Mouse (Mus musculus) lung, postnatal 10 days (tissue): Measurements from ENCODE around the gene Il1rl1.
A peak's percentile ranks its signal among the peaks of the same experiment; 100 is the strongest.

Experiments
- DNase-seq: peaks from one replicate; pipeline ENCODE4 v3.0.0; 2021

The Il1rl1 gene

DNA sequence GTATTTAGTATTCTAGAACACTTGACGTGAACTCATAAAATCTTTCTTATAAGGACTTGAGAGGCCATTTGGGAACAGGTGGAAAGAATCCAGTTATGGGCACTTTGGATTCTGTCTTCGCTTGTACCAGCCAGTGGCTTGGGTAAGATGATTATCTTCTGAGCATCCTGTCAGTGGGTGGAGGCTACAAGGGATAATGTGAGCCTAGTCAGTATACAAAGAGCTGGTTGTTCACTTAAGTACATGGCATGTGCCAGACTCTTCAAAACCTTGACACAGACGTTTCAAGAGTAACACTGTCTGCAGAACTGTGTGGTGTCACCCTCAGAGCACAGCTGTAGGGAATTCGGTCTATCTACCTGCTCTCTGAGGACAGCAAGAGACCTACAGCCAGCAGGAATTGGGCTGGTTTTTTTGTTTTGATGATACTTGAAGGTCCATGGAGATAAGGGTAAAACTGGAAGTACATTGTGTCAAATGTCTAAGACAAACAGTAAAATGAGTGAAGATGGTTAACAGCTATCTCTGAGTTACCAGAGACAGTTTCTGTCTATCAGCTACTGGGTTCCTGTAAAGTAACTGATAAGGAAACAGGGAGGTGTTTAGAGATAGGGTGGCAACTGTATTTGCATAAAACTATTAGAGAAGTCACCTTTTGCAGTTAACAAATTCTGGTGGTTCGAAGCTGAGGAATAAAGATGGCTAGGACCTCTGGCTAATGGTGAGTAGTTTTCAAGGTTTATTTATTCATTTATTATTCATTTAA is at the start of gene Il1rl1:
Gene Il1rl1 (plus strand): TSS at position 661 of the 766 bp plus-strand sequence.
- DNase-seq, result no peak

DNA sequence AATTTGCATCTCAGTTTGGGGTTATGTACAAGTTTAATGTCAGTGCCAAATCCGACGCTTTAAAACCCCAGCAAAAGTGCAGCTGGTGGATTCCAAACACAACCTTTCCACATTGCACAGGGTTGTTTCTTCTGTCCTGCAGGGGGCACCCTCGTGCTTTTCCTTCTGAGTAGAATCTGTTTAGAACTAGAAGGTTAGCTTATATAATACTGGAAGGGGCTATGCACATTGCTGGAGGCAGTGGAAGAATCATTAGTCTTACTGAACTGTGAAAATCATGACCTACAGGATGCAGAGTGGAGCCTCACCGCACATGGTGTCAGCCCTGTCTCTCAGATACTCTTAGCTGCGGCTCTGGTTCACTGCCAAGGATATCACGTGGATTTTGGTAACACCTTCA is 49.3 kb upstream of the Il1rl1 start:
- DNase-seq, result peak; percentile 73

DNA sequence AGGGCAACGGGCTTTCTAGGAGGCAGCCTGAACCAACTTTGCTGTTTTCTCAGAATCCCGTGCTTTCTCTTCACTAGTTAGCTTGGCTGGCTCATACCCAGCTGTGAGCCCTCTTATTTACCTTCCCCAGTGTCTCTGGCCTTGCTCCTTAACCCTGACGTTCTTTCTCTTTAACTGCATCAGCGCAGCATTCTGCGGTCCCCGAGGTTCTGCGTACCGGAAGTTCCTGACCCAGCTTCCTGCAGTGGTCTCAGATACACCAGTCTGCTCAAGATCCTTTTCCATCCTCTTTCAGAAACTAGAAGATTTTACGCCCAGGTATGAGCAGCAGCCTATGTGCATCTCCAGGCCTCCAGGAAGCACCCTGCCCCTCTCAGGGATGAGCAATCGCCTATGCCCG is 48.4 kb upstream of the Il1rl1 start:
- DNase-seq, result no peak

DNA sequence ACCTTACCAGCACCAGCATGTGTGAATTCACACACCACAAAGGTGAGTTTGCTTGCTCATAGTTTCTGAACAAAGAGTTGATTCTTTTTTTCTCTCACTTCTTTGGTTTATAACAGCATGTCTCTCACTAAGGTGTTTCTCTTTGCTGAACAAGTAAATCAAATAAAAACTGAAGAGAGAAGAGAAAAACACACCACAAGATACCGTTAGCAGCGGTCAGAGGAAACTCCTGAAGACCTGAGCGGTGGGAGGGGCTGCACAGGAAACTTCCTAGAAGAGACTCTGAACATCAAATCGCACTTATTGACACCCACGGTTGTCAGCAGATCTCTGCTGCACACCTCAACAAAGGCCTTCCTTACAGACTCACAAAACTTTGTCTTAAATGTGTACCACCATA is 46.5 kb upstream of the Il1rl1 start:
- no peak for DNase-seq

DNA sequence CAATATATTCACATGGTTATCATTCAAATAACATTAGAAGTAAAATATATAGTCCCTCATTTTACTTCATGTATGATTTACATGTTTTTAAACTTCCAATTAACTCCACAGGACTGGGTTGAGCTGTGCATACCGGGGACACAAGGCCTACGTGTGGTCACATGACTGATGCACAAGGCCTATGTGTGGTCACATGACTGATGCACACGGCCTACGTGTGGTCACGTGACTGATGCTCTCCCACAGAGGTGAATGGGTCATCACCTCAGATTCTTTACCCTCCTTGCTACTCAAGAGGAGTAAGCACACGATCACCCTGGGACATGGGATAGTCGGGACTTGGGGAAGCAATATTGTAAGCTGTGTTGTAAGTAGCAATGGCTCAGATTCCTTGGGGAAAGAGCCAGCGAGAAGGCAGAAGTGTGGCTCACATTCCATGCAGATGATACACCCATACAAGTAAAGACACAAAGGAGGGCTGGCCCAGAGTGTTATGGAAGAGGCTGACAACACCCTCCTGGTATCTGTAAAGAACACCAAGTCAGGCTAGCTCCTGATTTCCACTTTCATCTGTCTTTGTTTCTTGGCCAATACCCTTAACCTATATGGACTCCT is 44.3 kb upstream of the Il1rl1 start:
- DNase-seq, result no peak

DNA sequence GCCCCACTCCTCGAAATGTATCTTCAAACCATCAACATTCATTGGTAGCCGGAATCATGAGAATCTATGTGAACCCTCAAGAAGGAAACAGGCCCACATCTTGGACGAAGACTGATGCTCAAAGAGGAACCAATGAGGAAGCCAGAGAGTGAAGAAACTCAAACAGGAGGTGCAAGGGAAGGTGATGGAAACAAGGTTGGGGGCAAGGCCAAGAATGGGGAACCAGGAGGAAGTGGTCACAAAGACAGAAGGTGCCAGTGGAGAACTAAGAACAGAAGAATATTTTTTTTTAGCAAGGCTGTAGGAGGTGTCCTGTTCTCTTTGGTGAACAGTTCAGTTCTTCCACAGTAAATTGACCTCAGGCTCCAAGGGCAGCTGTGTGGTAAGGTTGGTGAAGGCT is 38.0 kb upstream of the Il1rl1 start:
- DNase-seq, result no peak

DNA sequence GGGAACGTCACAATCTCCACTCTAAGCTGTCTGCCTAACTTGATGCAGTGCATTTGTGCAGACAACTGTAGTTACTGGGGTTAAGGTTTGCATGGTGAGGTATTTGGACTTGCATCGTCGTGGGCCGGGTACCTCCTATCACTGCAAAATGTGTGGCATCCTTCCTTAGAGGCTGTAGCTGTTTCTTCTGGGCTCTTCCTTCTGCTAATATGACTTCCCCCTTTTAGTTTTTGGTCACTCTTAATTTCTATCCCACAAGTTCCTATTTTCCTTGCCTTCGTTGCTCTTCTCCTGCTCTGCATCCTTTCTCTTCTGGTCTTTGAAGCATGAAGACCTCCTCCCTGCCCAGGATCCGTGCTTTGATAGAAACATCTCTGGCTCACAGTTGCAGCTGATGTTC is 36.8 kb upstream of the Il1rl1 start:
- no peak for DNase-seq

DNA sequence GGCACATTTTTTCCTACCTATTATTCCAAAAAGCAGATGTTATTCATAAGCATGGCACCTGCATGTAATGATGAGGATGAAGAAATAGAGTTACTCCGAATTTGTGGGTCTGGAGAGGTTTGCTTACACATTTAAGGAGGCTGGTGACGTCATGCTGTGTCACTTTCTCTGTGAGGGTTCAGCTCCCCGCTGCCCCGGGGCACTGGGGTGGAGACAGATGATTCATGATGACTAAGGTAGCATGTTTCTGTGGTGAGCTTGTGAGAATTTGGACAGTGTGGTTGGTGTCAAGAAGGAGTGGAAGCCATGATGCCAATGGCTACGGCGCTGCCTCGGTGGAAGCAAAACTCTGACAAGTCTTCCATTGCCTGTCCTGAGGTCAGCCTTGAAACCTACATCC is 36.2 kb upstream of the Il1rl1 start:
- DNase-seq, result no peak

DNA sequence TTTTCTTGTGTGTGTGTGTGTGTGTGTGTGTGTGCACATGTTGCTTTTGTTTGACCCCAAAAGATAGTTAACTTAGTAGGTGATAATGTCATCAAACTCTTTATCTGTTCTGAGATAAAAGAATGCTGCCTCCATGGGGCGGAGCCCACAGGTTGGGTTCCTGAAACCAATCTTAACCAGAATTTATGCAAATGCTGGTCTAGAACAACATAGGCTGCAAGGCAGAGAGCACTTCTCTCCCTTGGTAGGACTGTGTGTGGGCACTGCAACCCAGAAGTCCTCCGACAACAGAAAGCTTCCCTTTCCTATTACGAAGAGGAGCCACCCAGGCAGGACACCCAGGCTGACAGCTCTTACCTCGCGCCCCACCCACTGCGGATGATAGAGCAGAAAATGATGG is 29.7 kb upstream of the Il1rl1 start:
- no peak for DNase-seq

DNA sequence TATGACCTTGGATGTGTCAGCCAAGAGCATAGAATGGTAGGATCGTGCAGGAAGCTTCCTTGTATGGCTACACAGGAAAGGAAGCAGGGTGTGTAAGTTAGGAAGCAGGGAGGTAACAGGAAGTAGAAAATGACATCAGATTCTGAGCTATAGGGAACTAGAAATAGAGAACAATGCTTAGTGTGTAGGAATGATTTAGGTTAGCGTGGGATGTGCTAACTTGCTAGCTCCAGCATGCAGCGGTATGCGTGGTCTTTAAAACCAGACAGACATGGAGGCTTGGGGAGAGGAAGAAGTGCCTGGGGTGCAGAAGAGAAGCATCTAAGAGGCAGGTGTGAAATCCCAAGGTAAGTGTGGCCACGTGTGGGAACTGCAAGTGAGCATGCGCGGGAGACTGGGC is 24.7 kb upstream of the Il1rl1 start:
- DNase-seq, result no peak

DNA sequence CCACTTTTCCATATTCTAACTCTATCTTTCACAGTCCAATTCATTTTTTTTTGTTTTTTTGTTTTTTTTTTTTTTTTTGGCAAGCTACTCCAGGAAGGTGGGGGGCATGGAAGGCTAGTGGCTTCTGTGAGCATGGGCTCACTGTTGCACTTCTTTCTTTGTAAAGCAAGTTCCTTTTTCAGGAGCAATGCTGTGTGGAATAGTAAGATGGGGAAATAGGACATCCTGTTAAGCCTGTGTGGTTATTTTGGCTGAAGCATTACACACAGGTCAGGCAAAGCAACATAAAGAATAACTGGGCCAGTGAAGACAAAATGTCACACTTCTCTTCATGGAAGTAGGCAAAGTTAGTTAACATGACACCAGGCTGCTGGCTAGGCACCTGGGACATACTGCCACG is 19.5 kb upstream of the Il1rl1 start:
- no peak for DNase-seq

DNA sequence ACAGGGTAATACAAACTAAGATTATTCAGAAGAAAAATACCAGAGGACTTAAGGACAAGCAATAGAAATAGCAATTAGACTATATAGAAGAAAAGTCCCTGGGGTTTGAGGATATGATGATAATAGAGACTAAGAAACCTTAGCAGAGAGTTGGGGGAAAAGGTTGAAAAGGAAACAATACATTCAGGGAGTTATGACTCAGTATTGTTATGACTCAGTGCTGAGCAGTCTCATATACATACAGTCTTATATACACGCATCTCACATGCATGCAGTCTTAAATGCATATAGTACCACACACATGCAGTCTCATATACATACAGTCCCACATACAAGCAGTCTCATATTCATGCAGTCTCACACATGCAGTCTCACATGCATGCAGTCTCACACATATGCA is 16.3 kb upstream of the Il1rl1 start:
- no peak for DNase-seq

DNA sequence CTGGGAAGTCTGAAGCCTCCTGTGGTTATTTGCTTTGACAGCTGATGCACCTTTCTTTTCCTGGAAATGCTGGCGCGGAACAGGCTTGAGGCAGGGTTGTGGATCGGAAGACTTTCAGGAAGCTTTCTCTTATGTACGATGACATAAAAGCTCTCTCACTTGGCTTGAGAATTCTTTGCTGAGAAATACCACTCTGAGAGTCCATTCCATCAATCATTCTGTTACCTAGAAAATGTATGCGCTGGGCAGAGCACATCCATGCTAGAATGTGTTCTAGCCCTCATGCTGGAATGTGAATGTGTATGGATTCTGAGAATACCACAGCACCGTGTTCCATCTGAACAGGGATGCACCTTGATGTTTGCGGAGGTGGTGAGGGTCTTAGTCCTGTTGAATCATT is 15.1 kb upstream of the Il1rl1 start:
- no peak for DNase-seq

DNA sequence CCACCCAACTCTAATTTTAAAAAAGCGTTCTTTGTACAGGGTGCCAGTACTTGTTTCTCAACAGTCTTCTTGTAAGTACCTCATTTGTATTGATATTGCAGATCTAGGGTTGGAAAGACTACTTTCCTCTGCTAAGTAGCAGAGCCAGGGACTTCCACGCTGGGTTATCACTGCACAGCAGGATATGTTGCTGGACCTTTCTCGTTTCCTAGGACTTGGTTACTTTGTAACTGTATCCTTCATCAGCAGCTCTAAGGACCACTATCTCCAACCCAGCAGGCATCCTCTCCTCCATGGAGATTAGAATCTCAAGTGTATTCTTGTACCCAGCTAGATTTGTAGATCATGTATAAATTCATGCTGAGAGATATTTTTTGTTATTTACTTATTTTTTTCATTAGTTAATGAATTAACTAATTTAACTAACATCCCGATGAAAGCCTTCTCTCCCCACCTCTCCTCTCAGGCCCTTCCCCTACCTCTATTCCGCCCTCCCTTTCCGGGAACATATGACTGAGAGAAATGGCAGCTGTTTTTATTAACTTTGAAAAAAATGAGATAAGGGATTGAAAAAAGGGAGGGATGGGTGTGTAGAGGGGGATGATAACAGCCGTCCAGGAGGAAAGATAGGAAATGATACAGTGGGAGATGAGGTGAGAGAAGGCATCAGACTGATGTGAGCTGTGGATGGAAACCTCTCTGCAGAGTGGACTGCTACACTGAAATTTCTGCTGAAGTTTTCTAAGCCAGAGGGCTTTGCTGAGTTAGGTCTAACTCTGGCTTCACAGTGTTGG is 14.3 kb upstream of the Il1rl1 start:
- no peak for DNase-seq

DNA sequence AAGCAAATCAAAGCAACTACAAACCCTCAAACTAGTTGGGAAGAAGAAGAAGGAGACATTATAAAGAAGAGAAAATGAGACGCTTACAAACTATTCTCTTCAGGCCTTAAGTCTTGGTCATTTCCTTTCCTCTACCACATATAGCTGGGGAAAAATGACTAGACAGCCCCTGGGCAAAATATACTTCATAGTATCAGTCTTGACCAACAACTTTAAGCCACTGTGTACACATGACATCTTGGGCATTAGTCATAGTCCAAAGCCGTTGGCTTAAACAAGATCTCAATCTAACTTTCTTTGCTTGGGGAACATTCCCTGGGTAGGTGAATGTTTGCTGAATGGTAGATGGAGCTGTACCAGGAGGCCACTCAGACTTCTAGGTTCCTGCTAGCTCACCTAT is 12.3 kb upstream of the Il1rl1 start:
- no peak for DNase-seq

DNA sequence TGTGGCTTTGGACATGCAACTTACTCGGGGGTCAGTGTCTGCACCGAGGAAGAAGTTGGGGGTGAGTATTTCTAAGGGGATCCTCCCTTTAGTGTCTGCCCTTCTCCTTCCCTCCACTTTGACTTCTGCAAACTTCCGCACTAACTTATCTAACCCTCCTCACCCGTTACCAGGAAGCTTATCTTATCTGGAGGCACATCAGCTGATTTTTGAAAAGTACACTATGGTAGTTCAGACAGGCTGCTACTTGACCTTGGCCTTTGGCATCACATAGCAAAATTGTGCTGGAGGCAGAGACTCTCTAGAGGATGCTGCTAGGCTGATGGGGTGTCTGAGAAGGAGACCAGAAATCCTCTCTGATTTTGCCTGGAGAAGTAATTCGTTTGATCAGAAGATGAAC is 10.9 kb upstream of the Il1rl1 start:
- no peak for DNase-seq

DNA sequence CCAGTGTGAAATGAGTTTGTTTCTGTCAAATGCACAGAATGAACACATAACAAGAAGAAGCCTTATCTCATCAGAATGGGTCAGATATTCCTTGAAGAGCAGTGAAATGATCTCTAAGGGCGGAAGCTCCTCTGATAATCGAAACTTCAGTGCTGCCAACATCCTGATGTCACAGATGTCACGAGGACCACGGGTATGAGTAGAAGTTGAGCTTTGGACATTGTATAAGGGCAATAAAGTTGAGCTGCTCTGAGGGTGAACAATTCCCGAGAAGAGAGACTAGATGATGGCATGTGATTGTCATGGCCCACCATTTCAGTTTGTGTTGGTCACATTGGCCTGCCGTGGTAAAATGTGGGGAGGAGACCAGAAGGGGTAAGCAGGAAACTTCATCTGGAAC is 5.5 kb upstream of the Il1rl1 start:
- no peak for DNase-seq

DNA sequence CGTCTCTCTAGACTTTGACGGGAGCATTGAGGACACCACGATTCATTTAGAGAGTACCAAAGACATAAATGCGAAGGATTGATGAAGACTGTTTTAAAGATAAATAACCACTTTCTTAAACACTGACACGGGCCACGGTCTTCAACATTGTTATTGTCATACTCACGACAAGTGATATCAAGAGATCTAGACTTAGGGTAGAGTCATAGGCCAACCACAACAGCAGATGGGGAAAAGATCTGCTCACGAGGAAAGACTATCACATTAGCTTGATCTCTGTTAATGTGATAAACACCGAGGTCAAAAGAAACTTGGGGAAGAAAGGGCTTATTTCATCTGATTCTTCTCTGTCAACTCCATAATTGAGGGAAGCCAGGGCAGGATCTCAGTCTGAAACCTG is 2.1 kb upstream of the Il1rl1 start:
- no peak for DNase-seq

DNA sequence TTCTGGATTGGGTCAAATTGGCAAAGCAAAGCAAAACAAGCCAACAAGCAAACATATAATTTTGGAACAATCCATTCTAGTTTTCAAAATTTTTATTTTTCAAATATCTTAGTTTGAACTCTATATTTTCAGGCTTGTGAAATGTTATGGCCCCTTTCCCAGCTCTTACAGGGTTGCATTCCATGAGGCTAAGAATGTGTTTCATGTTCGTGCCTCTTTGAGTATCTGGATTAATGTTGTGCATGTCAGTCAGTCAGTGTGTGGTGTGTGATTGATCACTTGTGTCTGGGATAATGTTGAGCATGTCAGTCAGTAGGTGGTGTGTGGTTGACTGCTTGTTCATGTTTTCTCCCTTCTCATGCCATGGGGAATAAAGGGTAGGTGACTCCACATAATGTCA is 1.5 kb upstream of the Il1rl1 start:
- DNase-seq, result no peak

DNA sequence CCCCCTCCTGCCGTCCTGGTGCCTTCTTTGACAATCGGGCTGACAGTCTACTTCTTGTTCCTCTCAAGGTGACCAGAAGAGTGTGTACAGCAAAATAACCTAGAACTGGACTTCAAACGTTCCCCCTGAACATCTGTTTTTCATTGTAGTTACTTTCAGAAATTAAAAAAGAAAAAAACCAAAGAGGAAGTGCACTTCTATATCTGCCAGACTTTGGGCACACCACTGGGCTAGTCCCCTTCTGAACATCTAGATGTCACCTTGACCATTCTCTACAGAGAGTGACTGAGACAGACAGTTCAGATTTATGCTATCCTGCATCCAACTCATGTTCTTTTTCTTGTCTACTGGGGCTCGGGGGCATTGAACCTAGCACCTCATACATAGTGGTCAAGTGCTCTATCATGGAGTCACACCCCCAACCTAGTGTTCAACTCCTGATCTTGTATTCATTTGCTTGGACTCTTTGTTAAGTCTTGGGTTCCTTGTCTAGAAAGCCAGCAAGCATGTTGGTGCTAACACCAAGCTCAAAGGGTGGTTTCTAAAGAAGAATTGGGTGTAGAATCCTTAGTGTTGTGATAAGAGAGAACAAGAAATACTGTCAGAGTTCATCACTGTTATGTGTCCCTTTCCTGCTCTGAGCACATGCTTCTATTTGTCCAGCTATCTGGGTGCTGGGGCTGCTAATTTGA is 919 bp downstream of the Il1rl1 start:
- DNase-seq, result no peak

DNA sequence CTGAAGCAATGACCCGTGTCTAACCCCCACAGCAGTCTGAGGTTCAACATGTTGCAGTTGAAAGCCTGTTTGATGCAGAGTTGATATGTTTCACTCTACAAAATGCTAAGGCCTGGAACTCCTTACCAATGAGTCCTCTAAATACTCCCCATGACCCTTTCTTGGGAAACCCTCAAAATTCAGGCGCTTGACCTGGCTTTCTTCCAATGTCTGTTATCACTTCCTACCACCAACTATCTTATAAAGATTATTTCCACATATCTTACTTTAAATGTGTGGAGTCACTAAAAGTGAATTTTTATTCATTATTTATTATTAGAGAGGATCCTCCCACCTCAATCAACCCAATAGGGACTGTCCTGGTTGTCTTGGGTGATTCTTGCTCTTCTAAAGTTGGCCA is 2.8 kb downstream of the Il1rl1 start:
- DNase-seq, result no peak

DNA sequence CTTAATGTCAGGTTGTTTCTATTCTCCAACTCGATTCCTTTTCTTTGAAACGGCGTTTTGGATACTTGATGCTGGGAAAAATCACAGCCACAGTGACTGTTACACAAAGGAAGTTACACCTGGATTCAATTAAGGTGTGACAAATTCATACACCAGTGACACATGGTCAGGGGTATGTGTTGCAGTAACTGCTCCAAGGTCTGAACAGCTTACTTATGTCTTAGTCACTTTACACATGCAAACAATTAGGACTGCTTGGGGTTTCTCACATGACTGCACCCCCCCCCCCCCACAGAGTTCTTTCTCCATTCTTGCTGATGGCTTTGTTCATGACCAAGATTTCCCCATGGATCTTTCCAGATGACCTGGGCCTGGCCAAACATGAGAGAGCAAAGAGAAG is 6.6 kb downstream of the Il1rl1 start:
- no peak for DNase-seq

DNA sequence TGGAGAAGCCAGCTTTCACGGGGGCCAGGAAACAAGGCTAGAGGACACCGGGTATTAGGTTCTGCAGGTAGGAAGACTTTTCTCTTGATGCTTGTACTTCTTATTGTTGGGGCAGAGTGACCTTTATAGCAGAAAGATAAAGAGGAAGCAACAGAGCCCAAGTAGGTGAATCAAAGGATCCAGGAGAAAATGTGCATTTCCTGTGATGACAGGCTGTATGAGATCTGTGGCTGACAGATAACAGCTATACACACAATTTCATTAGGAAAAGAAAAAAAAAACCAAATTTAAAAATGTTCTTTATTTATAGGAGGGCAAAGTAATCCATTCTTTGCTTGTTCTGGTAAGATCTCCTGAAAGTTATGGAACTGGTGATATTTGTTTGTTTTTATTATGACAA is 8.0 kb downstream of the Il1rl1 start:
- no peak for DNase-seq

DNA sequence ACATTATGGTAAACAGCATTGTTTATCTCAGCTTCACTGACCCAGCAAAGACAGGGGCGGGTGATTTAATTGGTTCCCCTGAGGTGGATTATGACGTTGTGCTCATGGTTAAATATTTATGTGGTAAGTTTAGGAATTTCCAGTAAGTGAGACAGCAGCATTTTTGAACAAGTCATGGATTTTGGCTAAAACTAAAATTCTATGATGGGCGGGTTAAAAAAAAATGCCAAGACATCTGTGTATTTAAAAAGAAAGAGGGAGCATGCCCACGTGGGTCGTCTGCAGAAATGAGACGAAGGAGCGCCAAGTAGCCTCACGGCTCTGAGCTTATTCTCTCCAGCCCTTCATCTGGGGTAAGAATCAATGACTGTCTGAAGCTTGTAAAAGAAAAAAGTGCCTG is 10.1 kb downstream of the Il1rl1 start:
- DNase-seq, result no peak
